Comparison of ENCODE assay signal across 8 mouse cellular contexts in genomic region chr11:33162211-33162997, GRCm38 (mm10). TPM values are rescaled to one million over a fixed set of nuclear protein-coding genes. Genes with fewer than 3 reads are reported as not detected.
DNase-seq lines count a peak whose midpoint lies in the region; ATAC-seq lines count a peak whose summit lies in the region.

No protein-coding gene starts in this region.

- peak overlapping the region; percentile 98 for H3K9ac ChIP-seq in embryonic facial prominence, embryonic 15.5 days
- H3K9ac ChIP-seq in kidney, embryonic 14.5 days (ENCODE audit: low read depth, low read length), result peak overlapping the region; percentile 99
- peak overlapping the region; percentile 87 for H3K9ac ChIP-seq in liver, embryonic 12.5 days
- peak overlapping the region; percentile 97 for H3K9ac ChIP-seq in stomach, embryonic 16.5 days (ENCODE audit: low read length)

- peak overlapping the region; percentile 99 for H3K4me3 ChIP-seq in embryonic facial prominence, embryonic 15.5 days (replicated peaks)
- peak overlapping the region; percentile 97 for H3K4me3 ChIP-seq in heart, embryonic 10.5 days
- H3K4me3 ChIP-seq in kidney, embryonic 14.5 days (ENCODE audit: low read length), result peak overlapping the region; percentile 99
- peak overlapping the region; percentile 76 for H3K4me3 ChIP-seq in liver, embryonic 12.5 days
- peak overlapping the region; percentile 88 for H3K4me3 ChIP-seq in stomach, embryonic 16.5 days (replicated peaks; ENCODE audit: low read length)

- H3K36me3 ChIP-seq in embryonic facial prominence, embryonic 15.5 days, result peaks cover 21% of the 10 kb centered on the region
- H3K36me3 ChIP-seq in heart, embryonic 10.5 days, result peaks cover 46% of the 10 kb centered on the region
- H3K36me3 ChIP-seq in kidney, embryonic 14.5 days (ENCODE audit: control insufficient read depth, insufficient read depth, low read length), result peaks cover 43% of the 10 kb centered on the region
- peaks cover 41% of the 10 kb centered on the region for H3K36me3 ChIP-seq in liver, embryonic 12.5 days
- peaks cover 15% of the 10 kb centered on the region; the same call in 1 of the 2 replicates for H3K36me3 ChIP-seq in stomach, embryonic 16.5 days (ENCODE audit: control insufficient read depth, insufficient read depth, low read length)

- ATAC-seq in embryonic facial prominence, embryonic 15.5 days (ENCODE audit: insufficient number of reproducible peaks, low FRiP score, low TSS enrichment, low read depth), result peak; percentile 61
- peak; percentile 68 for ATAC-seq in kidney, embryonic 14.5 days (ENCODE audit: low FRiP score, low TSS enrichment)
- peak; percentile 48 for ATAC-seq in liver, embryonic 12.5 days
- peak; percentile 54 for ATAC-seq in stomach, embryonic 16.5 days (ENCODE audit: insufficient read depth, low FRiP score)

- peak overlapping the region; percentile 73 for H3K4me2 ChIP-seq in embryonic facial prominence, embryonic 15.5 days (replicated peaks)
- H3K4me2 ChIP-seq in kidney, embryonic 14.5 days (replicated peaks; ENCODE audit: low read depth, low read length), result peak overlapping the region; percentile 79
- peak overlapping the region; percentile 90 for H3K4me2 ChIP-seq in liver, embryonic 12.5 days
- peak overlapping the region; percentile 84 for H3K4me2 ChIP-seq in stomach, embryonic 16.5 days (ENCODE audit: low read depth, low read length)

- no peaks in the 10 kb centered on the region for H3K27me3 ChIP-seq in embryonic facial prominence, embryonic 15.5 days
- peaks cover 4% of the 10 kb centered on the region; the same call in 1 of the 2 replicates for H3K27me3 ChIP-seq in heart, embryonic 10.5 days (ENCODE audit: insufficient read depth, poor library complexity, severe bottlenecking)
- H3K27me3 ChIP-seq in kidney, embryonic 14.5 days (ENCODE audit: control insufficient read depth, insufficient read depth, low read length), result no peaks in the 10 kb centered on the region
- H3K27me3 ChIP-seq in liver, embryonic 12.5 days (replicated peaks), result peaks cover 4% of the 10 kb centered on the region
- H3K27me3 ChIP-seq in stomach, embryonic 16.5 days (ENCODE audit: control insufficient read depth, insufficient read depth, low read length), result no peaks in the 10 kb centered on the region

- peak overlapping the region; percentile 97 for H3K27ac ChIP-seq in embryonic facial prominence, embryonic 15.5 days (replicated peaks)
- H3K27ac ChIP-seq in heart, embryonic 10.5 days, result peak overlapping the region; percentile 96
- peak overlapping the region; percentile 82 for H3K27ac ChIP-seq in kidney, embryonic 14.5 days (ENCODE audit: low read depth, low read length)
- peak overlapping the region; percentile 92 for H3K27ac ChIP-seq in liver, embryonic 12.5 days
- peak overlapping the region; percentile 88 for H3K27ac ChIP-seq in stomach, embryonic 16.5 days (ENCODE audit: low read length)

- peaks cover 14% of the 10 kb centered on the region for H3K4me1 ChIP-seq in embryonic facial prominence, embryonic 15.5 days
- H3K4me1 ChIP-seq in heart, embryonic 10.5 days, result no peaks in the 10 kb centered on the region
- peaks cover 11% of the 10 kb centered on the region for H3K4me1 ChIP-seq in kidney, embryonic 14.5 days (ENCODE audit: control insufficient read depth, insufficient read depth, low read length)
- peaks cover 36% of the 10 kb centered on the region for H3K4me1 ChIP-seq in liver, embryonic 12.5 days
- peaks cover 7% of the 10 kb centered on the region; the same call in 1 of the 2 replicates for H3K4me1 ChIP-seq in stomach, embryonic 16.5 days (ENCODE audit: control insufficient read depth, insufficient read depth, low read length)

- WGBS in embryonic facial prominence, embryonic 15.5 days, result 2% methylated on average over 52 of the region's 53 CpGs
- WGBS in heart, embryonic 10.5 days, result 2% methylated on average over 53 of the region's 53 CpGs
- WGBS in kidney, embryonic 14.5 days, result 4% methylated on average over 47 of the region's 53 CpGs
- WGBS in liver, embryonic 12.5 days (ENCODE audit: insufficient replicate concordance), result 2% methylated on average over 49 of the region's 53 CpGs
- WGBS in stomach, embryonic 16.5 days, result 3% methylated on average over 49 of the region's 53 CpGs

- H3K9me3 ChIP-seq in embryonic facial prominence, embryonic 15.5 days (replicated peaks), result no peaks in the 10 kb centered on the region
- no peaks in the 10 kb centered on the region for H3K9me3 ChIP-seq in heart, embryonic 10.5 days
- no peaks in the 10 kb centered on the region for H3K9me3 ChIP-seq in kidney, embryonic 14.5 days (ENCODE audit: control insufficient read depth, low read length)
- H3K9me3 ChIP-seq in liver, embryonic 12.5 days (replicated peaks), result no peaks in the 10 kb centered on the region
- H3K9me3 ChIP-seq in stomach, embryonic 16.5 days (replicated peaks; ENCODE audit: control insufficient read depth, low read length), result no peaks in the 10 kb centered on the region

- peak; percentile 80 to 81 for DNase-seq in B cell, adult 2 months
- peak; percentile 62 for DNase-seq in adrenal gland, postnatal 25 days
- no peak for DNase-seq in heart, embryonic 10.5 days (ENCODE audit: low spot score)
- peak; percentile 82 for DNase-seq in naive thymus-derived CD4-positive, alpha-beta T cell, adult 2 months (ENCODE audit: low read depth)

RNA-seq across cellular contexts. Expression of gene Npm1, which starts 0.6 kb away (rescaled TPM):
- total RNA-seq in adrenal gland, postnatal 25 days (2021), result 285 and 327 TPM in 2 replicates
- 769 and 852 TPM in 2 replicates for polyA plus RNA-seq in embryonic facial prominence, embryonic 15.5 days (2015; fragmentation: Nextera tagmentation; extraction: Ambion mirVana)
- polyA plus RNA-seq in heart, embryonic 10.5 days (2016; fragmentation: Nextera tagmentation; extraction: Ambion mirVana), result 705 and 1,033 TPM in 2 replicates
- 1,562 and 1,907 TPM in 2 replicates for polyA plus RNA-seq in kidney, embryonic 14.5 days (2014; fragmentation: Nextera tagmentation; extraction: Ambion mirVana)
- 966 and 967 TPM in 2 replicates for polyA plus RNA-seq in liver, embryonic 12.5 days (2016; fragmentation: Nextera tagmentation; extraction: Ambion mirVana)
- 616 and 704 TPM in 2 replicates for polyA plus RNA-seq in stomach, embryonic 16.5 days (2015; fragmentation: Nextera tagmentation; extraction: Ambion mirVana)

RNA-seq across cellular contexts. Expression of gene Fgf18, which starts 15.2 kb away (rescaled TPM):
- total RNA-seq in adrenal gland, postnatal 25 days (2021), result 0.79 and 1.6 TPM in 2 replicates
- 9.5 and 10.3 TPM in 2 replicates for polyA plus RNA-seq in embryonic facial prominence, embryonic 15.5 days (2015; fragmentation: Nextera tagmentation; extraction: Ambion mirVana)
- polyA plus RNA-seq in heart, embryonic 10.5 days (2016; fragmentation: Nextera tagmentation; extraction: Ambion mirVana), result 1.1 and 2.6 TPM in 2 replicates
- 3.0 and 4.0 TPM in 2 replicates for polyA plus RNA-seq in kidney, embryonic 14.5 days (2014; fragmentation: Nextera tagmentation; extraction: Ambion mirVana)
- 0.44 and 0.60 TPM in 2 replicates for polyA plus RNA-seq in liver, embryonic 12.5 days (2016; fragmentation: Nextera tagmentation; extraction: Ambion mirVana)
- 1.8 and 2.0 TPM in 2 replicates for polyA plus RNA-seq in stomach, embryonic 16.5 days (2015; fragmentation: Nextera tagmentation; extraction: Ambion mirVana)

RNA-seq across cellular contexts. Expression of gene Tlx3, which starts 41.0 kb away (rescaled TPM):
- 0.27 TPM in 1 of 2 replicates, not detected in the other for total RNA-seq in adrenal gland, postnatal 25 days (2021)
- 0.52 and 0.63 TPM in 2 replicates for polyA plus RNA-seq in embryonic facial prominence, embryonic 15.5 days (2015; fragmentation: Nextera tagmentation; extraction: Ambion mirVana)
- polyA plus RNA-seq in heart, embryonic 10.5 days (2016; fragmentation: Nextera tagmentation; extraction: Ambion mirVana), result 0.28 TPM in 1 of 2 replicates, not detected in the other
- 0.13 TPM in 1 of 2 replicates, not detected in the other for polyA plus RNA-seq in kidney, embryonic 14.5 days (2014; fragmentation: Nextera tagmentation; extraction: Ambion mirVana)
- polyA plus RNA-seq in liver, embryonic 12.5 days (2016; fragmentation: Nextera tagmentation; extraction: Ambion mirVana), result not detected in 2 replicates
- polyA plus RNA-seq in stomach, embryonic 16.5 days (2015; fragmentation: Nextera tagmentation; extraction: Ambion mirVana), result not detected in 2 replicates
